Mouse (Mus musculus): ENCODE data around the gene Fsip1. TPM values are rescaled to one million over a fixed set of nuclear protein-coding genes. Genes with fewer than 3 reads are reported as not detected.

Gene Fsip1
- 0.19 TPM in 1 of 2 replicates, not detected in the other for polyA plus RNA-seq (2012)

DNA sequence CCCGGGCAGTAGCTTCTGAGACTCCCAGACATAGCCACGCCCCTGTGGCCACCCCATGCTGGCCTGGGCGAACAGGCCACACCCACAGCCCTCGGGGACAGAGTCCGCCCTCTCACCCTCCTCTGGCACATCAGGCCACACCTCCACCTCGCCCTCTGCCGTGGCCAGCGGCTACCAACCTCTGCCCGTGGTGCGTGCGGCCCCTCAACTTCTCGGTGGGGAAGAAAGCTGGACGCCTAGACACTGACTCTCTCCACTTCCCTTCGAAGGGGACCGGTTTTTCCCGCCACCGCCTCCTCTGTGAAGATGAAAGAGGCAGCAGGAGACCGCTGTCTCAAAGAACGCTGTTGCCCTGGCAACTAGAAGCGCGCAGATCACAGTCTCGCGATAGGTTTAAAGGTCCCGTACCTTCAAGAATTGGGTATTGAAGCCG, at the start of gene Fsip1:
Fsip1 (minus strand) TSS at position 346 of the 433 bp plus-strand sequence.

DNA sequence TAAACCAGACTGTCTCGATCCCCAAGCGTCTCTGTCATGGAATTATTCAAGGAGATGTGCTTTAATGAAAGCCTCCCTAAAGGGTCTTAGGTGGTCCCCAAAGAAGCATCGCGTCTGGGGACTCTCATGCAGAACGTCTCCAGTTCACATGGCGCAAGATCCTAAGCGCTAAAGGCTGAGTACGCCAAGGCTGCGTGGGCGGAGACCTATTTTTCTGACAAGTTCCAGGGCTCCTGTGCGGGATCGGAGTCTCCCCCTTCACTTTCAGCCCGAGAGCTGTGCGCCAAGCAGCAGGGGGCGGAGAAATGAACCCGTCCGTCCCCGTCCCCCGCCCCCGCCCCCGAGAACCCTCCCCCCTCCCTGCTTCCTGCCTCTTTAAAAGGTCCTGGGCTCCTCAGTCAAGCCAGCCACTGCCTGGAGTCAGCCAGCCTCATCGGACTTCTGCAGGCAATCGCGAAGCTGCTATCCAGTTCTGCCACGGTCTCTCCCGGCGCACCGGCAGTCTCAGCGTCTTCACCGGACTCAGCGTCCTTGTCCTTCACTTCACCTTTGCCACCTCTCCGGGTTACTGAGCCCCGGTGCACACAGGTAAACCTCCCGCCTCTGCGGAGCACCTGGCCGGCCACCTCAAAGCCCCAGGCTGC, 145.2 kb downstream of the Fsip1 start, which contains the start of gene Thbs1:
Thbs1 (plus strand) TSS at position 389 of the 644 bp plus-strand sequence.

Other genes with a start within 250 kb of the Fsip1 start
- 13.7 and 40.4 TPM in 2 replicates for gene Thbs1, start 145.1 kb downstream of the Fsip1 start, polyA plus RNA-seq (2012)
- gene Gpr176, start 116.5 kb upstream of the Fsip1 start, polyA plus RNA-seq (2012): 0.05 TPM in 1 of 2 replicates, not detected in the other
- 8.4 and 11.5 TPM in 2 replicates for gene Eif2ak4, start 131.7 kb upstream of the Fsip1 start, polyA plus RNA-seq (2012)
- 95.7 and 104 TPM in 2 replicates for gene Srp14, start 222.7 kb upstream of the Fsip1 start, polyA plus RNA-seq (2012)